Mouse (Mus musculus): Measurements from ENCODE around the gene Ankrd39.

- TF ChIP-seq POLR2A (IDR thresholded peaks at IDR 0.05; ENCODE audit: insufficient read depth, low read depth, low read length), result 0 out of 2 replicates have a peak, but pooled peaks have one; percentile 36
- TF ChIP-seq CTCF (IDR thresholded peaks at IDR 0.05), result no peak
Measured at GRCm38 (mm10) chr1:36529875-36530274, 17.4 kb downstream of the Ankrd39 start.
